In genomic region chr16:31775924-31776323, GRCm38 (mm10) we compare ENCODE assay signal across 13 mouse cellular contexts.
"Had no signal": no experiment of that assay in that cellular context is flagged by ENCODE, and none has a peak within 500 bp of the region (broad histone marks: within the 10 kb centered on the region; RNA-seq: fewer than 3 reads in every experiment).

No protein-coding gene starts in this region.

- H3K9me3 ChIP-seq: limb, embryonic 10.5 days; liver, embryonic 15.5 days; midbrain, embryonic 13.5 days; stomach, embryonic 15.5 days had no signal

- H3K4me1 ChIP-seq: limb, embryonic 10.5 days; liver, embryonic 15.5 days; midbrain, embryonic 13.5 days; stomach, embryonic 15.5 days had no signal

- H3K4me3 ChIP-seq: limb, embryonic 10.5 days; liver, embryonic 15.5 days; midbrain, embryonic 13.5 days; stomach, embryonic 15.5 days had no signal

- H3K4me2 ChIP-seq: liver, embryonic 11.5 days; liver, embryonic 15.5 days; midbrain, embryonic 13.5 days; stomach, embryonic 15.5 days had no signal

- H3K36me3 ChIP-seq: limb, embryonic 10.5 days; liver, embryonic 15.5 days; midbrain, embryonic 13.5 days; stomach, embryonic 15.5 days had no signal

- ATAC-seq: lung, postnatal 0 days; midbrain, embryonic 13.5 days had no signal

- DNase-seq: kidney, postnatal 10 days; kidney, postnatal 4 days; lung, adult 2 months; lung, postnatal 36 days; right cerebral cortex, postnatal 14 days; thymus, adult 2 months; thymus, postnatal 25 days had no signal

- H3K27ac ChIP-seq: limb, embryonic 10.5 days; liver, embryonic 15.5 days; midbrain, embryonic 13.5 days; stomach, embryonic 15.5 days had no signal

- H3K27me3 ChIP-seq: liver, embryonic 15.5 days; midbrain, embryonic 13.5 days; stomach, embryonic 15.5 days had no signal

- H3K9ac ChIP-seq: liver, embryonic 15.5 days; midbrain, embryonic 13.5 days; stomach, embryonic 15.5 days had no signal
